Mouse (Mus musculus) testis, adult 2 months (tissue): ENCODE measurements around the gene Sdk2.

Experiments used
- CTCF ChIP-seq: fragments of 200-500 bp; IDR thresholded peaks from 2 replicates; pipeline ENCODE4 v1.5.1; 2012; ENCODE audit warnings: low read depth, mild to moderate bottlenecking, inconsistent platforms, low read length, moderate library complexity; ENCODE audit not compliant: control insufficient read depth, insufficient read depth, insufficient replicate concordance
- POLR2A ChIP-seq: fragments of 200-500 bp; IDR thresholded peaks from 2 replicates; pipeline ENCODE4 v1.6.1; 2012; ENCODE audit warnings: low read depth, mild to moderate bottlenecking, inconsistent platforms, low read length, moderate library complexity; ENCODE audit not compliant: control insufficient read depth

DNA sequence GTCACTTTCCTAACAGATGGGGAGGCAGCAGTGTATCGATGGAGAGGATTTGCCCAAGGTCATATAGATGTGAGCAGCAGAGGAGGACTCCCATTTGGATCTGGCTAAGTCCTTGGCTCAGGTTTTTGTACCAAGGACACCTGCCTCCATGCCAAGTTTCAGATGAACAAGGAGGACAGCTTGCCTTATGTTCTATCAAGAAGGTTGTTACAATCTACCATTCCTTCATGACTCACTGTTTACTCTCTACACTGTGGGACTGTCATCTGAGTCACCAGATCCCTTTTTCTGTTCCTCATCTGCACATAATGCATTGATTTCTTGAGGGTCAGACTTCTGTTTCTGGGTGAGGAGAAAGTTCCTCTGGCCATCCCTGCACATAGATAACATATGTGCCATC is 101.6 kb downstream of the Sdk2 start:
- TF ChIP-seq CTCF: no peak
- TF ChIP-seq POLR2A: no peak
